Mouse (Mus musculus): Measurements from ENCODE around the gene Gsx1. TPM values are rescaled to one million over a fixed set of nuclear protein-coding genes. Genes with fewer than 3 reads are reported as not detected.
A peak's percentile ranks its signal among the peaks of the same experiment; 100 is the strongest.

Gene Gsx1
- polyA plus RNA-seq (2014; fragmentation: Nextera tagmentation; extraction: Ambion mirVana), result 4.7 and 5.0 TPM in 2 replicates

- ATAC-seq (ENCODE audit: low FRiP score) (peak; percentile 51), DNase-seq (ENCODE audit: low spot score) (peak; percentile 68)
- Histone ChIP-seq H3K4me1 (replicated peaks; ENCODE audit: control insufficient read depth, insufficient read depth, low read length) (peaks cover 9% of the 10 kb centered on the region; the same call in 1 of the 2 replicates), H3K4me3 (replicated peaks; ENCODE audit: low read length) (peak within 1 kb of the TSS; percentile 30), H3K9ac (0 out of 2 replicates have a peak within 1 kb of the TSS, but pooled peaks have one; percentile 25), H3K27ac (no peak within 1 kb of the TSS), H3K9me3 (ENCODE audit: control insufficient read depth, low read length) (peaks cover 1% of the 10 kb centered on the region; the same call in 1 of the 2 replicates), H3K27me3 (ENCODE audit: control insufficient read depth, insufficient read depth, low read length) (peaks cover 92% of the 10 kb centered on the region), H3K36me3 (replicated peaks; ENCODE audit: control insufficient read depth, insufficient read depth) (no peaks in the 10 kb centered on the region), H3K4me2 (replicated peaks) (peak within 1 kb of the TSS; percentile 50)
- under 1% methylated on average over 36 of the region's 37 CpGs for WGBS
Measured at GRCm38 (mm10) chr5:147188571-147188975, at the start of gene Gsx1. Gene Gsx1, plus strand, starts transcription at chr5:147188696.

DNA sequence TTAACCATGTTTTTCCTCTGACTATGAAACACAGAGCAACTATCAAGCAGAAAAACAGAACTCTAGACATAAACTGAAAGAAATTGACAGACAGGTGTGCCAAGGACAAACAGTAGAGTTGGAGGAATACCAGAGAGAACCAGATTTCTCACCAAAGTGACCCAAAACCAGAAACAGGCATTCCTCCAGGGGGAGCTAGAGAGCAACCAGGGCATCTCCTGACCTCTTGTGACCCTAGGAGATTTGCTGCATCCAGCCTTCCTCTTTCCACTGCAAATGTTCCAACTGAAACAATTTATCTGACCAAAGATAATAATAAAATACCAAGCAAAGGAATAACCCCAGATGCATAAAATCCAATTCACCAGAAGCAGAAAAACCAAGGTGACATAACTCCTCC is 41.2 kb upstream of the Gsx1 start:
- Histone ChIP-seq H3K36me3 (replicated peaks; ENCODE audit: control insufficient read depth, insufficient read depth) (no peaks in the 10 kb centered on the region), H3K9me3 (ENCODE audit: control insufficient read depth, low read length) (peaks cover 10% of the 10 kb centered on the region; the same call in 1 of the 2 replicates), H3K4me2 (replicated peaks) (no peak overlapping the region), H3K9ac (no peak overlapping the region), H3K4me3 (replicated peaks; ENCODE audit: low read length) (no peak overlapping the region), H3K27me3 (ENCODE audit: control insufficient read depth, insufficient read depth, low read length) (peaks cover 5% of the 10 kb centered on the region; the same call in 1 of the 2 replicates), H3K27ac (no peak overlapping the region), H3K4me1 (replicated peaks; ENCODE audit: control insufficient read depth, insufficient read depth, low read length) (no peaks in the 10 kb centered on the region)
- no peak for DNase-seq (ENCODE audit: low spot score)
- no peak for ATAC-seq (ENCODE audit: low FRiP score)

- Histone ChIP-seq H3K36me3 (replicated peaks; ENCODE audit: control insufficient read depth, insufficient read depth) (no peaks in the 10 kb centered on the region), H3K27ac (0 out of 2 replicates have a peak overlapping the region, but pooled peaks have one; percentile 22), H3K4me3 (replicated peaks; ENCODE audit: low read length) (no peak overlapping the region), H3K27me3 (ENCODE audit: control insufficient read depth, insufficient read depth, low read length) (peaks cover 31% of the 10 kb centered on the region), H3K4me2 (replicated peaks) (peak overlapping the region; percentile 17), H3K9me3 (ENCODE audit: control insufficient read depth, low read length) (no peaks in the 10 kb centered on the region), H3K4me1 (replicated peaks; ENCODE audit: control insufficient read depth, insufficient read depth, low read length) (peaks cover 5% of the 10 kb centered on the region; the same call in 1 of the 2 replicates), H3K9ac (no peak overlapping the region)
- DNase-seq (ENCODE audit: low spot score) (peak; percentile 59), ATAC-seq (ENCODE audit: low FRiP score) (peak; percentile 49; the same call in 1 of the 2 replicates)
- WGBS, result 5% methylated on average over 13 of the region's 13 CpGs
Measured at GRCm38 (mm10) chr5:147154806-147155371, 33.6 kb upstream of the Gsx1 start.

DNA sequence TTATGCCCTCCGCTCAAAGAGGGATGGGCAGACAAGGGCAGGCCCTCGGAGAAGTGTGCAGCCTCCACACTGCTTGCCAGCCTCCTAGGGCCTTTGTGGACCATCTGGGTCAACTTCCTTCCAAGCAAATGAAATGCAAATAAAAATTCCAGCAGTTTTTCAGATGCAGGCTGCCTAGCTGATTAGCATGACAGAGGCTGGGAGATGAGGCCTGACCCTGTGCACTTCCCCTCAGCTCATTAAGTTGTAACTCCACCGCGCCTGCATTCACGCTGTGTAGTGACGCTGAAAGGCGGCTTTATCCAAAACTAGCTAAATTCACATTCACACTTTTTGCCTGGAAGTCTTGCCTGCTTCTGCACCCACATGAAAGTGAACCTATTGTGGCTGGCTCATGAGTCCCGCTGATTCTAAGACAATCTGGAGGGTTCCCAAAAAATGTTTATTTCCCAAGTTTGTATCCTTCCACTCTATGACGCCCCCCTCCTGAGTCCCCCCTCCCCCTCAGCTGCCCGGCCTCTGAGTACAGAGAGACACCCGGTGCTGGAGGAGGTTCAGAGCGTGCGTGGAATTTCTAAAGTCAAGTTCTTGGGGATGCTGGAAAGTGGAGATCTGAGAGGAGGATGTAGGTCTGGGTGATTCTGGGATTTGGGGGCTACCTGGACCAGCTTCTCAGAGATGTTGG is 32.9 kb upstream of the Gsx1 start:
- H3K27me3 ChIP-seq (ENCODE audit: control insufficient read depth, insufficient read depth, low read length), result peaks cover 31% of the 10 kb centered on the region
- ATAC-seq (ENCODE audit: low FRiP score), result peak; percentile 94
- H3K27ac ChIP-seq, result 0 out of 2 replicates have a peak overlapping the region, but pooled peaks have one; percentile 22
- whole genome bisulfite sequencing, result 3% methylated on average over 13 of the region's 13 CpGs
- H3K4me3 ChIP-seq (replicated peaks; ENCODE audit: low read length), result no peak overlapping the region
- H3K9me3 ChIP-seq (ENCODE audit: control insufficient read depth, low read length), result no peaks in the 10 kb centered on the region
- H3K4me1 ChIP-seq (replicated peaks; ENCODE audit: control insufficient read depth, insufficient read depth, low read length), result peaks cover 5% of the 10 kb centered on the region; the same call in 1 of the 2 replicates
- peak overlapping the region; percentile 17; the same call in 1 of the 2 replicates for H3K4me2 ChIP-seq (replicated peaks)
- H3K36me3 ChIP-seq (replicated peaks; ENCODE audit: control insufficient read depth, insufficient read depth), result no peaks in the 10 kb centered on the region
- DNase-seq (ENCODE audit: low spot score), result peak; percentile 61
- no peak overlapping the region for H3K9ac ChIP-seq

DNA sequence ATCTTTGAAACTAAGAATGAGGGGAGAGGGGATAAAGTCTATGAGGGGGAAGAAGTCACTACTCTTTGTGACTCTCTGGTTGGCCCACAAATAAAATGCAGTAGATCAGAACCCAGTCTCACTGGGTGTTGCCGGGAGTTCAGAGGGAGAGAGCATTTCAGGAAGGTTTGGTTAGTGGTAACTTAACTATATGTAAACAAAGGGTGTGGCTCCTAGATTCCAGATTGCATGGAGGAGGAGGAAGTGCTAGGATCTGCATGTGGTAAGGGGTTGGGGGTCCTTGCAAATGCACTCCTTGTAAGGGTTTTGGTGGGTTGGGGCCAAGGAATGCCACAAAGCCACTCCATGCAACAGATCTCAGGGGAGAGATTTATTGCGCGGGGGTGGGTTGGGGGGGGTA is 32.1 kb upstream of the Gsx1 start:
- H3K9ac ChIP-seq, result no peak overlapping the region
- H3K27ac ChIP-seq, result no peak overlapping the region
- H3K36me3 ChIP-seq (replicated peaks; ENCODE audit: control insufficient read depth, insufficient read depth), result no peaks in the 10 kb centered on the region
- DNase-seq (ENCODE audit: low spot score) (no peak), ATAC-seq (ENCODE audit: low FRiP score) (no peak)
- H3K27me3 ChIP-seq (ENCODE audit: control insufficient read depth, insufficient read depth, low read length), result peaks cover 33% of the 10 kb centered on the region
- peaks cover 5% of the 10 kb centered on the region; the same call in 1 of the 2 replicates for H3K4me1 ChIP-seq (replicated peaks; ENCODE audit: control insufficient read depth, insufficient read depth, low read length)
- no peaks in the 10 kb centered on the region for H3K9me3 ChIP-seq (ENCODE audit: control insufficient read depth, low read length)
- no peak overlapping the region for H3K4me2 ChIP-seq (replicated peaks)
- no peak overlapping the region for H3K4me3 ChIP-seq (replicated peaks; ENCODE audit: low read length)
- WGBS, result 23% methylated on average over 3 of the region's 3 CpGs

DNA sequence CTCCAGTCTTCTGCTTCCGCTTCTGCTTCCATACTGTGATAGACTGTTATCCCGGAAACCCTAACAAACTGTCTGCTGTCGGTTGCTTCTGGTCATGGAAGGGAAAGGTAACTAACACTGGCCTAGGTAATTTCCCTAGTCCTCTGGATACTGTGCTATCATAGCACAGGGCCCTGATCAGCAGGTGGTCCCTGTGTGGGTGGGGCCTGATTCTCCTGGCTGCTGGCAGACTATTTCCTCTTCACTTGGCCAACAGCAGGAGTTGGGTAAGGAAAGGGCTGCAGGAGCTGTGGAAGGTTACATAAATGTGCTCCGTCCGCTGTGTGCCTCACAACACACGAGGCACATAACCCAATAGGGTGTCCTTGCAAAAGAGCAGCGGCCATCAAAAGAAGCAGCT is 31.1 kb upstream of the Gsx1 start:
- Histone ChIP-seq H3K4me2 (replicated peaks) (no peak overlapping the region), H3K9ac (no peak overlapping the region), H3K27me3 (ENCODE audit: control insufficient read depth, insufficient read depth, low read length) (peaks cover 27% of the 10 kb centered on the region), H3K4me1 (replicated peaks; ENCODE audit: control insufficient read depth, insufficient read depth, low read length) (peaks cover 5% of the 10 kb centered on the region; the same call in 1 of the 2 replicates), H3K4me3 (replicated peaks; ENCODE audit: low read length) (no peak overlapping the region), H3K36me3 (replicated peaks; ENCODE audit: control insufficient read depth, insufficient read depth) (no peaks in the 10 kb centered on the region), H3K9me3 (ENCODE audit: control insufficient read depth, low read length) (no peaks in the 10 kb centered on the region), H3K27ac (no peak overlapping the region)
- 77% methylated on average over 7 of the region's 7 CpGs for WGBS
- no peak for ATAC-seq (ENCODE audit: low FRiP score)
- DNase-seq (ENCODE audit: low spot score), result no peak

DNA sequence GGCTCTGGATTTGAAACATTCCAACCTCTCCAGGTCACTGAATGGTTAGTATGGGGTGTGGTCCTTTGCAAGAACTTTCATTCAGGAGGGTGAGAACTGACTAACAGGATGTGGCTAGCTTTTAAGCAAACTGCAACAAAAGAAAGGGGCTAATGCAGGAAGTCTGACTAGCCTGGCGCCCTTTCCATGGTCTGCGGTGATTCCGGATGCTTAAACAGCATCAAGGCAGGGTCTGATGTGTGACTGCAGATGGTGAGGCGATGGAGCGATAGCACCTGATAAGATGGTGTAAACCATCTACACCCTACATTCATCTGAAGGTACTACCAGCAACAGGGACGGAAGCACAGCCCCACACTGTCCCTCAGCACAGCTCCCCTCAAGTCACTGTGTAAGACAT is 29.2 kb upstream of the Gsx1 start:
- DNase-seq (ENCODE audit: low spot score) (no peak), ATAC-seq (ENCODE audit: low FRiP score) (no peak)
- H3K27me3 ChIP-seq (ENCODE audit: control insufficient read depth, insufficient read depth, low read length), result peaks cover 21% of the 10 kb centered on the region; the same call in 1 of the 2 replicates

GRCm38 (mm10) chr5:147159792-147160191 is 28.7 kb upstream of the Gsx1 start:
- Histone ChIP-seq H3K27ac (no peak overlapping the region), H3K4me3 (replicated peaks; ENCODE audit: low read length) (no peak overlapping the region), H3K27me3 (ENCODE audit: control insufficient read depth, insufficient read depth, low read length) (peaks cover 21% of the 10 kb centered on the region; the same call in 1 of the 2 replicates), H3K4me2 (replicated peaks) (no peak overlapping the region), H3K4me1 (replicated peaks; ENCODE audit: control insufficient read depth, insufficient read depth, low read length) (peaks cover 5% of the 10 kb centered on the region; the same call in 1 of the 2 replicates), H3K9ac (no peak overlapping the region), H3K9me3 (ENCODE audit: control insufficient read depth, low read length) (no peaks in the 10 kb centered on the region), H3K36me3 (replicated peaks; ENCODE audit: control insufficient read depth, insufficient read depth) (no peaks in the 10 kb centered on the region)
- 84% methylated on average over 2 of the region's 2 CpGs for WGBS
- ATAC-seq (ENCODE audit: low FRiP score) (no peak), DNase-seq (ENCODE audit: low spot score) (no peak)

More for the DNA sequence above, 29.2 kb upstream of the Gsx1 start:
- WGBS, result 99% methylated on average over 6 of the region's 6 CpGs
- no peak overlapping the region for H3K27ac ChIP-seq
- H3K4me3 ChIP-seq (replicated peaks; ENCODE audit: low read length), result no peak overlapping the region
- H3K9me3 ChIP-seq (ENCODE audit: control insufficient read depth, low read length), result no peaks in the 10 kb centered on the region
- H3K4me2 ChIP-seq (replicated peaks), result no peak overlapping the region
- H3K9ac ChIP-seq, result no peak overlapping the region
- H3K36me3 ChIP-seq (replicated peaks; ENCODE audit: control insufficient read depth, insufficient read depth), result no peaks in the 10 kb centered on the region
- peaks cover 5% of the 10 kb centered on the region; the same call in 1 of the 2 replicates for H3K4me1 ChIP-seq (replicated peaks; ENCODE audit: control insufficient read depth, insufficient read depth, low read length)

GRCm38 (mm10) chr5:147165060-147165459 is 23.4 kb upstream of the Gsx1 start:
- ATAC-seq (ENCODE audit: low FRiP score), result no peak
- Histone ChIP-seq H3K36me3 (replicated peaks; ENCODE audit: control insufficient read depth, insufficient read depth) (no peaks in the 10 kb centered on the region), H3K27me3 (ENCODE audit: control insufficient read depth, insufficient read depth, low read length) (peaks cover 8% of the 10 kb centered on the region; the same call in 1 of the 2 replicates), H3K9me3 (ENCODE audit: control insufficient read depth, low read length) (no peaks in the 10 kb centered on the region), H3K27ac (no peak overlapping the region), H3K4me1 (replicated peaks; ENCODE audit: control insufficient read depth, insufficient read depth, low read length) (no peaks in the 10 kb centered on the region), H3K9ac (no peak overlapping the region), H3K4me2 (replicated peaks) (no peak overlapping the region), H3K4me3 (replicated peaks; ENCODE audit: low read length) (no peak overlapping the region)
- WGBS, result 87% methylated on average over 6 of the region's 6 CpGs
- no peak for DNase-seq (ENCODE audit: low spot score)
